Mouse (Mus musculus) natural killer cell, adult 2 months (primary cell): ENCODE measurements at regions not wholly inside any gene's neighbourhood (a gene's known extent, or its start where the extent isn't known, plus 50 kb on each side); places are given as distances from the start of the nearest gene placed in this dataset.

Experiments used
- DNase-seq, 2 experiments: peaks; one replicate each; pipeline ENCODE4 v3.0.0; 2022; ENCODE audit warnings: low spot score in 2 of 2

GRCm38 (mm10) chr8:15271793-15272587 is 226.1 kb upstream of the BB014433 start:
- no peak for DNase-seq

GRCm38 (mm10) chr8:15270290-15270689 is 224.4 kb upstream of the BB014433 start:
- DNase-seq: no peak

GRCm38 (mm10) chr8:15244770-15245485 is 199.1 kb upstream of the BB014433 start:
- no peak for DNase-seq

- no peak for DNase-seq
These were observed 189.5 kb upstream of the BB014433 start for GRCm38 (mm10) chr8:15235410-15235809.

GRCm38 (mm10) chr8:15233241-15233640 is 187.4 kb upstream of the BB014433 start:
- DNase-seq: no peak

GRCm38 (mm10) chr8:15230217-15230616 is 184.3 kb upstream of the BB014433 start:
- no peak for DNase-seq

- DNase-seq: no peak
These were observed 175.5 kb upstream of the BB014433 start for GRCm38 (mm10) chr8:15221211-15221912.

GRCm38 (mm10) chr8:15209856-15210521 is 164.1 kb upstream of the BB014433 start:
- no peak for DNase-seq

GRCm38 (mm10) chr8:15201556-15201955 is 155.7 kb upstream of the BB014433 start:
- no peak for DNase-seq

GRCm38 (mm10) chr8:15190708-15191107 is 144.8 kb upstream of the BB014433 start:
- DNase-seq: no peak

- no peak for DNase-seq
These were observed 143.3 kb upstream of the BB014433 start for GRCm38 (mm10) chr8:15189079-15189612.
